Mouse (Mus musculus): ENCODE results near the gene Gm20388. TPM values are rescaled to one million over a fixed set of nuclear protein-coding genes. Genes with fewer than 3 reads are reported as not detected.

Gene Gm20388
- polyA plus RNA-seq, 1 experiment from 2014 or later = not detected

DNA sequence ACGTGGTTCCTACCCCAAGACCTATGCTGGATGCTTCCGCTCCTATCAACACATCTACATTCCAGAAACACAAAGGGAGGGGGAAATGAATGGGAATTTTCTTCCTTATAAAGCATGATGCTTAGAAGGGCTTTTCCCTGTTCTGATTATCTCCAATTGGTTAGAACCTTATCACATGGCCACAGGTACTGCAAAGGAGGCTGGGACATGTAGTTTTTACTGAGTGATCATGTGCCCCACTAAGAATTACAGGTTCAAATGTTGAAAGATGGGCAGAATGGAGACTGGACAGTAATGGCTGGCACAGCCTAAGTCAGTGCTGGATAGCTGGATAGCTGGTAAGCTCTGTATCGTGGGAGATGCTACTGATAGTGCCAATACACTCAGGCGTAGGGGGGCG, 1763.3 kb downstream of the Gm20388 start:
- Histone ChIP-seq H3K4me1 (peaks cover 6% of the 10 kb centered on the region), H3K4me3 (no peak overlapping the region), H3K27me3 (replicated peaks) (no peaks in the 10 kb centered on the region; the same call in 1 of the 2 replicates), H3K4me2 (no peak overlapping the region), H3K9ac (no peak overlapping the region), H3K27ac (replicated peaks) (no peak overlapping the region), H3K9me3 (no peaks in the 10 kb centered on the region), H3K36me3 (no peaks in the 10 kb centered on the region)
- whole genome bisulfite sequencing = 62% methylated on average over 5 of the region's 5 CpGs
- ATAC-seq (ENCODE audit: extremely low read depth, insufficient number of reproducible peaks, low FRiP score, low TSS enrichment) = no peak

DNA sequence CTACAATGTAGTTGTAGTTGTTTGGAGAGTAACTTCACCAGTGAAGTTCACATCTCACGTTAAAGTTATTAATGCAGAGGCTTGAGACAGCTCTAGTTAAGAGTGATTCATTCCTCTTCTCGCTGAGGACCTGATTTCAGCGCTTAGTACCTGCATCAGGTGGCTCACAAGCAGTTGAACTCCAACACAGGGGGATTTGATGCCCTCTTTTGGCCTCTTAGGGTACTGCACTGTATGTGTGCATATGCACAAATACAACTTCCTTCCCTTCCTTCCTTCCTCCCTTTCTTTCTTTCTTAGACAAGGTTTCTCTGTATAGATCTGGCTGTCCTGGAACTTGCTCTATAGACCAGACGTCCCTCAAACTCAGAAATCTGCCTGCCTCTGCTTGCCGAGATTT, 1763.9 kb downstream of the Gm20388 start:
- no peak overlapping the region for H3K4me2 ChIP-seq
- H3K27ac ChIP-seq (replicated peaks) = no peak overlapping the region
- no peaks in the 10 kb centered on the region; the same call in 1 of the 2 replicates for H3K4me1 ChIP-seq
- H3K36me3 ChIP-seq = no peaks in the 10 kb centered on the region
- no peaks in the 10 kb centered on the region; the same call in 1 of the 2 replicates for H3K27me3 ChIP-seq (replicated peaks)
- 55% methylated on average over 5 of the region's 5 CpGs for WGBS
- no peak for ATAC-seq (ENCODE audit: extremely low read depth, insufficient number of reproducible peaks, low FRiP score, low TSS enrichment)
- H3K9ac ChIP-seq = no peak overlapping the region
- no peaks in the 10 kb centered on the region for H3K9me3 ChIP-seq
- no peak overlapping the region for H3K4me3 ChIP-seq

DNA sequence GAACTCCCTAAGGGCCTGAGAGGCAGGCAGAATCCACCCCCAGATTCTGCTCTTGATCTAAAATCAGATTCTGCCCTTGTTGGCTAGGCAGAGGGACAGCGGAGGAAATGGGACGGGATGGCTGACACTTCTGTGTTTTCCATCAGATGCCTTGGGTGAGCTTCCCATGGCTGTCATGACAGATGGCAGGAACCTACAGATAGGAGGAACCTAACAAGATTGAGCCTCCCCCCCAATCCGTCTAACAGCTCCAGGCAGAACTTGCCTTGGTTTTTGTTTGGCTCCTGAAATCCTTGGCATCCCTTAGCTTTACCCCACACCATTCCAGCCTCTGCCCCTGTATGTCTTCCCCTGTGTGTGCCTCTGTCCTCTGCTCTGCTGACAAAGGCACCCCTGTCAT, 1764.5 kb downstream of the Gm20388 start:
- H3K9me3 ChIP-seq = no peaks in the 10 kb centered on the region
- no peak overlapping the region for H3K4me2 ChIP-seq
- no peak for ATAC-seq (ENCODE audit: extremely low read depth, insufficient number of reproducible peaks, low FRiP score, low TSS enrichment)
- no peak overlapping the region for H3K4me3 ChIP-seq
- H3K4me1 ChIP-seq = no peaks in the 10 kb centered on the region
- 45% methylated on average over 3 of the region's 3 CpGs for WGBS
- H3K9ac ChIP-seq = no peak overlapping the region
- no peaks in the 10 kb centered on the region for H3K36me3 ChIP-seq
- no peak overlapping the region for H3K27ac ChIP-seq (replicated peaks)
- no peaks in the 10 kb centered on the region for H3K27me3 ChIP-seq (replicated peaks)

DNA sequence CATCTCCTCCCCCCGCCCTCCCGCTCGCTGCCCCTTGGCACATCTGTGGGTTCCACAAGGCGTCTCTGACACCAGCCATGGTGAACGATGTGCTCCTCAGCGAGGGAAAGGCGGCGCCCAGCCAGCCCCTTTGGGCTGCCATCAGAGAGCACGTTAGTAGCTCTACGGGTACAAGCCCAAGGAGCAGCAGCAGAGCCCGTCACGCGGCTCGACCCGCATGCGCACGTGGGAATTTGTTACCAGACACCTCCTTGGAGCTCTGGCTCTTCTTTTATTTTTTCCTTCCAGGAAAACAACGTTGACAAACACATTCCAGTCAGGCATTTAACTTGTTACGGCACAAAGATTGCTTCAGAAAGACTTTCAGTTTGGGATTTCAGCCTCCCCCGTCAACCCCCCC, 1765.1 kb downstream of the Gm20388 start:
- Histone ChIP-seq H3K4me3 (no peak overlapping the region), H3K4me1 (no peaks in the 10 kb centered on the region), H3K9me3 (no peaks in the 10 kb centered on the region), H3K9ac (no peak overlapping the region), H3K27ac (replicated peaks) (no peak overlapping the region), H3K27me3 (replicated peaks) (no peaks in the 10 kb centered on the region), H3K4me2 (no peak overlapping the region), H3K36me3 (no peaks in the 10 kb centered on the region)
- 49% methylated on average over 20 of the region's 20 CpGs for WGBS
- ATAC-seq (ENCODE audit: extremely low read depth, insufficient number of reproducible peaks, low FRiP score, low TSS enrichment) = no peak

DNA sequence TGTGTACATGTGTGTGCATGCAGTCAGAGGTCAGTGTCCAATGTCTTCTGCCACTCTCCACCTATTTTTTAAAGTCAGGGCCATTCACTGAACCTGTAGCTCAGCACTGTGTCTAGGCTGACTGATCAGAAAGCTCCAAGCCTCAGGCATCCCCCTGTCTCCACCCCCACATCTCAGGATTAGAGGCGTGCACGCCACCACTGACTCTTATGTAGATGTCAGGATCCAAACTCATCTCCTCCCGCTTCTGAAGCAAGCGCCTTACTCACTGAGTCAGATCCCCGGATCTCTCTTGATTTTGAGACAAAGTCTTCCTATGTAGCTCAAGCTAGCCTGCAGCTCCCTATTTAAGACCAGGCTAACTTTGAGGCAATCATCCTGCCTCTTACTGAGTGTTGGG, 1768.1 kb downstream of the Gm20388 start:
- Histone ChIP-seq H3K4me1 (no peaks in the 10 kb centered on the region), H3K9me3 (no peaks in the 10 kb centered on the region), H3K27ac (replicated peaks) (no peak overlapping the region), H3K4me2 (no peak overlapping the region), H3K9ac (no peak overlapping the region), H3K36me3 (no peaks in the 10 kb centered on the region), H3K27me3 (replicated peaks) (no peaks in the 10 kb centered on the region), H3K4me3 (no peak overlapping the region)
- ATAC-seq (ENCODE audit: extremely low read depth, insufficient number of reproducible peaks, low FRiP score, low TSS enrichment) = no peak
- 54% methylated on average over 5 of the region's 5 CpGs for WGBS

DNA sequence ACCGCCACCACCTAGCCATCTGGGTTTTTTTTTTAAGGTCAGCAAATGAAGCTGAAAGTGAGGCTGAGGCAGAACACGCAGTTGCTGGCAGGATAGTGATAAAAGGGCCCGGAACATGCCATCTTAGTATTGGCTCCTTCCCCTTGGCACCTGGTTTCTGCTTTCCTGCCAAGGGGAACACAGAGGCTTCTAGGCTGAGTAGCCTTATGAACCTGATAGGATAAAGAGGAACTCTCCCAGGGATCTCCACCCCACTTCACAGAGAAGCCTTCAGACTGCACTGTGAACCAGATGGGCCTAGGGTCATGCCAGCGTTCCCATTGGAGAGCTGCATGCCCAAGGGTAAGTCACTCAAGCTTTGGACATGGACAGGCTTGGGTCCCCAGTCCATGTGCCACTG, 1770.3 kb downstream of the Gm20388 start:
- WGBS = 72% methylated on average over 4 of the region's 4 CpGs
- Histone ChIP-seq H3K9ac (no peak overlapping the region), H3K4me1 (no peaks in the 10 kb centered on the region), H3K27me3 (replicated peaks) (no peaks in the 10 kb centered on the region), H3K4me3 (no peak overlapping the region), H3K36me3 (no peaks in the 10 kb centered on the region), H3K4me2 (no peak overlapping the region), H3K27ac (replicated peaks) (no peak overlapping the region), H3K9me3 (no peaks in the 10 kb centered on the region)
- ATAC-seq (ENCODE audit: extremely low read depth, insufficient number of reproducible peaks, low FRiP score, low TSS enrichment) = no peak

DNA sequence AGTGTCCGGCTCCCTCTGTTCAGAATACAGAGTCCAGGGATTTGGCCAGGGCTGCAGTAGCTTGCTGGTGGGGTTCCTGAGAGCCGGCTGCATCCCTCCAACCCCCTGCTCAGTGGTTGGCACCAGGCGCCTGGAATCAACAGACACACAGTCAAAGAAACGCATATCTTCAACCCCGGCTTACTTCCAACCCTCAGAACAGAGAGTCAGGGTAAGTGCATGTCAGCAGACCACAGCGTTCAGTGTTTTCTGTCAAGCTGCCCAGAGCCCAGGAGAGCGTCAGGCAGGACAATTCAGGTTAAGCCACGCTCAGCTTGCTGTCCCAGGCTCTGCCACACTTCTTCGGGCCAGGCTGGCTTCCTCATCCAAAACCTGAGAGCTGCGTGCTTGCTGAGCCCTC, 1770.8 kb downstream of the Gm20388 start:
- no peaks in the 10 kb centered on the region for H3K9me3 ChIP-seq
- no peak overlapping the region for H3K9ac ChIP-seq
- H3K4me2 ChIP-seq = no peak overlapping the region
- H3K27ac ChIP-seq (replicated peaks) = no peak overlapping the region
- H3K36me3 ChIP-seq = no peaks in the 10 kb centered on the region
- no peaks in the 10 kb centered on the region for H3K27me3 ChIP-seq (replicated peaks)
- H3K4me3 ChIP-seq = no peak overlapping the region
- no peaks in the 10 kb centered on the region for H3K4me1 ChIP-seq
- ATAC-seq (ENCODE audit: extremely low read depth, insufficient number of reproducible peaks, low FRiP score, low TSS enrichment) = no peak
- 34% methylated on average over 10 of the region's 10 CpGs for WGBS

DNA sequence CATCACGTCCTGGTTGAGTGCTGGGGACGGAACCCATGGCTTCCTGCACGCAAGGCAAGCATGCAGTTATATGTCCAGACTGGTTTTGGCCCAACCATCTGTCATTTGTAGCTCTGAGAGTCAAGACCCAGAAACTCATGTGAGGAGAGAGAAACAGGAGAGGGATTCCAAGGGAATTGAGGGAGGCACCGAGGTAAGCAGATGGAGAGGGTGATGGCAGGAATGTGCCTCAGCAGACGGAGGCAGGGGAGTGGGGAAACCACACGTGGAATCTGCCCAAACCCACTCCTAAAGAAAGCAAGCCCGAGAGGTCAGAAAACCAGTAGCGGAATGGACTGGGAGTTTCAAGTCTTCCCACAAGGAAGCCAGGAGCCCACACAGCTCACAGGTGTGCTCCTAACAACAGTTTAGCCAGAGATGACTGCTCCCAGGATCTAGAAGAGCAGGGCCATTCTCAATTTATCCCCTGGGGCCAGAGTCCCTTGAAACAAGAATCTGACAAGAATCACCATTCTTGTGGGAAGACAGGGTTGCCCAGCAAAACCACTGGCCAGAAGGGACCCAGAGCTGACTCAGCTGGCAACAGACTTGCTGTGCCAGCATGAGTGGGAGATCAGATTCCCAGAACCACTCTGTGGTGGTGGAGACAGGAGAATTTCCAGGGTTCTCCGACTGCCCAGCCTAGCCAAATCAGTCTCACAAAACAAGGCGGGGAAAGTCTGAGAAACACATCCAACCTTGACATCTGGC, 1772.6 kb downstream of the Gm20388 start:
- H3K27me3 ChIP-seq (replicated peaks) = no peaks in the 10 kb centered on the region
- no peak overlapping the region for H3K27ac ChIP-seq (replicated peaks)
- no peak for ATAC-seq (ENCODE audit: extremely low read depth, insufficient number of reproducible peaks, low FRiP score, low TSS enrichment)
- no peak overlapping the region for H3K4me2 ChIP-seq
- H3K4me3 ChIP-seq = no peak overlapping the region
- H3K9ac ChIP-seq = no peak overlapping the region
- no peaks in the 10 kb centered on the region for H3K36me3 ChIP-seq
- H3K4me1 ChIP-seq = peaks cover 10% of the 10 kb centered on the region
- 69% methylated on average over 10 of the region's 10 CpGs for WGBS
- H3K9me3 ChIP-seq = no peaks in the 10 kb centered on the region

DNA sequence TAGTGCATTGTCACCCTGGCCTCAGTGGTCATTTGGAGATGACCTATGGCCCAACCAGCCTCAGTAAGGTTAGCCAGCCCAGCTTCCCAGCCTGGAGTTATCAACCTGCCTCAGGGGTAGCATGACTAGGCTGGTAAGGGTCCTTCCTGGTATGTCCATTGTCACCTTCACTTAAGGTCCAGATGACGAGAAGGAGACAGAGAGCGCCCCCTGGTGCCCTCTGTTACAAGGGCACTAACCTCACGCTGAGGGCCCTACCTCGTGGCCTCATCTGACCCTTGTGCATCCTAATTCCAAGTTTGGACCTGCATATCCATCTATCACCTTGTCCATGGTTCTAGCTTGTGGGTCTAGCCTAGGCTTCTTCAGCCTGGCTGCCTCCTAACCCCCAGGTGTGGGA, 1774.8 kb downstream of the Gm20388 start:
- Histone ChIP-seq H3K9ac (no peak overlapping the region), H3K36me3 (no peaks in the 10 kb centered on the region), H3K4me2 (no peak overlapping the region), H3K4me1 (peaks cover 15% of the 10 kb centered on the region), H3K4me3 (no peak overlapping the region), H3K27me3 (replicated peaks) (no peaks in the 10 kb centered on the region; the same call in 1 of the 2 replicates), H3K27ac (replicated peaks) (no peak overlapping the region), H3K9me3 (no peaks in the 10 kb centered on the region)
- WGBS = 7% methylated on average over 4 of the region's 4 CpGs
- no peak for ATAC-seq (ENCODE audit: extremely low read depth, insufficient number of reproducible peaks, low FRiP score, low TSS enrichment)

DNA sequence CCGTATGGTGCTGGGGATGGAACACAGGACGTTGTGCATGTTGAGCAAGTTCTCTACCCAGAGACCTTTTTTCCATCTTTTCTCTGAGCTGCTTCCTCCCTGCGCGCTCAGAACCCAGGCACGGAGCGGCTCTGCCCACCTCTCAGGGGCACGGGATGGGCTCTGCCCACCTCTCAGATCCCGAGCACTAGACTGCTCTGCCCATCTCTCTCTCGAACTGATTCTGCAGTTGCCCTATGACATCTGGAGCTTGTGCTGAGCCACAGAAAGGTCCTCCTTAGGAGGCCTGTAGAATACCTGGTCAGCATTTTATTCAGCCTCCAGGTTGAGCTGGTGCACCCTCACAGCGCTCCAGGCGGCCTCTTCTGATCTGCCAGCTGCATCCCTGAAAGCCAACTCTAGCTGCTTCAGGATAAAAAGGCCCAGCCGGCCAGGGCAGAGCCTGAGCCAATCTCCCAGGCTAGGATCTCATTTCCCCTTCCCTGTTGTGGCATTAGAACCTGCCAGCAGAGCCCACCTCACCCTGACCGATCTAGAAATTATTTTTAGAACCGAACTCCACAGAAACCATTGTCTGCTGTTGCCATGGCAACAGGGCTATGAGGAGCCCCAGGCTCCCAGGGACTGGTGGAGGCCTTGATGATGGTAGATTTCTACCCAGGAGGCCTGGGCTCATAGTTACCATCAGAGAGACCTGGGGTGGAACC, 1777.0 kb downstream of the Gm20388 start:
- Histone ChIP-seq H3K36me3 (no peaks in the 10 kb centered on the region), H3K9me3 (no peaks in the 10 kb centered on the region), H3K4me3 (no peak overlapping the region), H3K27ac (replicated peaks) (0 out of 2 replicates have a peak overlapping the region, but pooled peaks have one; percentile 28), H3K27me3 (replicated peaks) (no peaks in the 10 kb centered on the region; the same call in 1 of the 2 replicates), H3K4me2 (no peak overlapping the region), H3K9ac (peak overlapping the region; percentile 33; the same call in 1 of the 2 replicates), H3K4me1 (peaks cover 15% of the 10 kb centered on the region)
- WGBS = 53% methylated on average over 14 of the region's 14 CpGs
- no peak for ATAC-seq (ENCODE audit: extremely low read depth, insufficient number of reproducible peaks, low FRiP score, low TSS enrichment)

DNA sequence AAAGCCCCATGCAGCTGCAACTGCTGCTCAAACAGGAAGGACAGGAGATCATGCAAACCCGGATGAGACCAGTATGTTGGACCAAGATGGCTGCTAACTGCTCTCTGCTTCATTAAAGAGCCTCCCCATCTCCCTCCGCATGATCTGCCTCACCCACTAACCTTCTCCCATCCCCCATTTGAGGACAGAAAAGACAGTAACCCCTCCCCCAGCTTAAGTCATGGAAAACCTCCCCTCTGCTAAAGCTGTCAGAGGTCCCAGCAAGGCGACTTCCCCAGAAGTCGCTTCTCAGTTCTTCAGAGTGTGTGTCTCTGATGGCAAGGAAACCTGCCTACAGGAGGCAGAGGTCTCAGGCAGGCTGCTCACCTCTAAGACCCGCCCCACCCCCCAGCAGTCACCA, 1777.9 kb downstream of the Gm20388 start:
- H3K4me3 ChIP-seq = no peak overlapping the region
- H3K4me1 ChIP-seq = peaks cover 15% of the 10 kb centered on the region
- WGBS = 40% methylated on average over 5 of the region's 5 CpGs
- ATAC-seq (ENCODE audit: extremely low read depth, insufficient number of reproducible peaks, low FRiP score, low TSS enrichment) = no peak
- no peaks in the 10 kb centered on the region for H3K9me3 ChIP-seq
- no peaks in the 10 kb centered on the region; the same call in 1 of the 2 replicates for H3K27me3 ChIP-seq (replicated peaks)
- H3K9ac ChIP-seq = no peak overlapping the region
- H3K27ac ChIP-seq (replicated peaks) = no peak overlapping the region
- H3K36me3 ChIP-seq = no peaks in the 10 kb centered on the region
- no peak overlapping the region for H3K4me2 ChIP-seq

DNA sequence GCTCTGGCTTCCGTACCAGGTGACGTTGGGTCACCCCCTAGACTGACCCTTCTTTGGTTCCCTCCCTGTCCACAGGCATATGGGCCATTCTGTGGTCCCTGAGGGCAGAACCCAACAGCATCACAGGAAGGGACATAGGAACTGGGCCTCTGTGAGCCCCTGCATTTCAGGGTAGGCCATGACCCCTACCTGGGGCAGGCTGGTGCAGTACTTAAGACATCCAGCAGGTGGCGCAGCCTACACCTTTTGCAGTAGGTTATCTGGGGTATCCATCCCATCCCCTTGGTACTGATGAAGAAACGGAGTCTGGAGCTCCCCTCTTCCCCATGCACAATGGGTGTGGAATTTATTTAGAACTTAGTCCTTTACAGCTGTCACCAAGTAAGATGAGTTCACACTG, 1783.8 kb downstream of the Gm20388 start:
- Histone ChIP-seq H3K4me2 (no peak overlapping the region), H3K27me3 (replicated peaks) (0 out of 2 replicates have a peak, but pooled peaks cover 3% of the 10 kb centered on the region), H3K9ac (no peak overlapping the region), H3K27ac (replicated peaks) (no peak overlapping the region), H3K4me1 (peaks cover 13% of the 10 kb centered on the region), H3K9me3 (no peaks in the 10 kb centered on the region), H3K4me3 (no peak overlapping the region), H3K36me3 (no peaks in the 10 kb centered on the region)
- WGBS = 48% methylated on average over 4 of the region's 4 CpGs
- ATAC-seq (ENCODE audit: extremely low read depth, insufficient number of reproducible peaks, low FRiP score, low TSS enrichment) = no peak

Data from heart, embryonic 13.5 days (tissue).